Mouse (Mus musculus) liver, adult 2 months (tissue): ENCODE results near the gene Dmrt1.

Experiments
- CTCF ChIP-seq: fragments of 200-500 bp; IDR thresholded peaks from 2 replicates; pipeline ENCODE4 v1.5.1; 2011; ENCODE audit warnings: low read depth, low read length, control low read depth
- POLR2A ChIP-seq: fragments of 200-500 bp; IDR thresholded peaks from 2 replicates; pipeline ENCODE4 v1.6.1; 2011; ENCODE audit warnings: low read length, control low read depth; ENCODE audit not compliant: insufficient read depth; ENCODE audit errors: extremely low read depth

- no peak for TF ChIP-seq CTCF
- TF ChIP-seq POLR2A = no peak
Measured at GRCm38 (mm10) chr19:25524156-25524555, 18.7 kb downstream of the Dmrt1 start.
